Mouse (Mus musculus): ENCODE data around the gene Gli1. TPM values are rescaled to one million over a fixed set of nuclear protein-coding genes. Genes with fewer than 3 reads are reported as not detected.
A peak's percentile ranks its signal among the peaks of the same experiment; 100 is the strongest.

Gene Gli1
- total RNA-seq (2014; rRNA removed) (4.2 and 6.9 TPM in 2 replicates), polyA plus RNA-seq (2015; fragmentation: Nextera tagmentation; extraction: Ambion mirVana) (1.0 and 1.1 TPM in 2 replicates)

GRCm38 (mm10) chr10:127341891-127342639, at the start of gene Gli1:
Gli1 (minus strand) TSS chr10:127341974.
- H3K9ac ChIP-seq (replicated peaks; ENCODE audit: low read length, poor library complexity, severe bottlenecking): peak within 1 kb of the TSS; percentile 29; the same call in 1 of the 2 replicates
- no peaks in the 10 kb centered on the region for H3K36me3 ChIP-seq (ENCODE audit: insufficient read depth, low read length)
- peak within 1 kb of the TSS; percentile 29 for H3K4me3 ChIP-seq (ENCODE audit: low read depth, low read length)
- TF ChIP-seq CTCF (IDR thresholded peaks at IDR 0.05): peak; percentile 90
- H3K4me2 ChIP-seq (ENCODE audit: low read depth, low read length, poor library complexity, severe bottlenecking): peak within 1 kb of the TSS; percentile 52
- DNase-seq (ENCODE audit: low spot score) (peak; percentile 86), ATAC-seq (ENCODE audit: low FRiP score) (peak; percentile 48)
- H3K9me3 ChIP-seq (ENCODE audit: low read length): no peaks in the 10 kb centered on the region
- no peak within 1 kb of the TSS for H3K27ac ChIP-seq (ENCODE audit: low read depth, low read length)
- under 1% methylated on average over 28 of the region's 29 CpGs for WGBS
- H3K27me3 ChIP-seq (ENCODE audit: insufficient read depth, low read length): peaks cover 30% of the 10 kb centered on the region
- H3K4me1 ChIP-seq (ENCODE audit: insufficient read depth, low read length): peaks cover 11% of the 10 kb centered on the region

GRCm38 (mm10) chr10:127381743-127382134, 40.0 kb upstream of the Gli1 start:
- Histone ChIP-seq H3K4me2 (ENCODE audit: low read depth, low read length, poor library complexity, severe bottlenecking) (peak overlapping the region; percentile 76), H3K4me3 (ENCODE audit: low read depth, low read length) (peak overlapping the region; percentile 64), H3K36me3 (ENCODE audit: insufficient read depth, low read length) (no peaks in the 10 kb centered on the region), H3K27me3 (ENCODE audit: insufficient read depth, low read length) (no peaks in the 10 kb centered on the region), H3K9ac (replicated peaks; ENCODE audit: low read length, poor library complexity, severe bottlenecking) (no peak overlapping the region), H3K9me3 (ENCODE audit: low read length) (no peaks in the 10 kb centered on the region), H3K27ac (ENCODE audit: low read depth, low read length) (no peak overlapping the region), H3K4me1 (ENCODE audit: insufficient read depth, low read length) (no peaks in the 10 kb centered on the region)
- TF ChIP-seq CTCF (IDR thresholded peaks at IDR 0.05): no peak
- no peak for ATAC-seq (ENCODE audit: low FRiP score)
- 46% methylated on average over 2 of the region's 2 CpGs for WGBS
- DNase-seq (ENCODE audit: low spot score): no peak

GRCm38 (mm10) chr10:127380767-127381742, 39.3 kb upstream of the Gli1 start:
- Histone ChIP-seq H3K4me2 (ENCODE audit: low read depth, low read length, poor library complexity, severe bottlenecking) (peak overlapping the region; percentile 76), H3K9ac (replicated peaks; ENCODE audit: low read length, poor library complexity, severe bottlenecking) (peak overlapping the region; percentile 98), H3K4me3 (ENCODE audit: low read depth, low read length) (peak overlapping the region; percentile 64), H3K9me3 (ENCODE audit: low read length) (no peaks in the 10 kb centered on the region), H3K27me3 (ENCODE audit: insufficient read depth, low read length) (no peaks in the 10 kb centered on the region), H3K4me1 (ENCODE audit: insufficient read depth, low read length) (no peaks in the 10 kb centered on the region), H3K27ac (ENCODE audit: low read depth, low read length) (peak overlapping the region; percentile 96), H3K36me3 (ENCODE audit: insufficient read depth, low read length) (no peaks in the 10 kb centered on the region)
- ATAC-seq (ENCODE audit: low FRiP score) (peak; percentile 85), DNase-seq (ENCODE audit: low spot score) (peak; percentile 58)
- no peak for TF ChIP-seq CTCF (IDR thresholded peaks at IDR 0.05)
- WGBS: 1% methylated on average over 43 of the region's 79 CpGs

DNA sequence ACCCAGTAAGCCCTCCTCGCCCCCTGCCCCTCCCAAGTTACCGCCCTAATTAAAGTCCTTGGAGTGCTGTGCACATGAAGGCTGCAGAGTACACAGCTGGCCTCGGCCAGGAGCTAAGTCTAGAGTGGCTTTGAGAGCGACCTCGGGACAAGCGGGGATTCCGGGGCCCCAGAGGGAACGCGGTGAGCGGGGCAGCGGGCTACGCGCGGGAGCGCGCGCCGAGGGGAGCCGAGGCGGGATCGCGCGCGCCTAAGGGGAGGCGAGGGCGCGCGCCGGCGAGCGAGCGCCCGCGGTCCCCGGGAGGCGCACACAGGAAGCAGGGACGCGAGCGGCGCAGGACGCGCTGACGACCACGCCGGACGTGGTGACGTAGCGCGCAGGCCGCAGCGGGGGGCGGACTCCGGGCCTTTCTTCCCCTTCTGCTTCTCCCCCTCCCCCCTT, 38.5 kb upstream of the Gli1 start, which contains the start of gene R3hdm2:
R3hdm2 (plus strand) TSS at position 77 of the 441 bp plus-strand sequence.
- Histone ChIP-seq H3K27me3 (ENCODE audit: insufficient read depth, low read length) (no peaks in the 10 kb centered on the region), H3K27ac (ENCODE audit: low read depth, low read length) (peak within 1 kb of the TSS; percentile 96), H3K36me3 (ENCODE audit: insufficient read depth, low read length) (no peaks in the 10 kb centered on the region), H3K4me1 (ENCODE audit: insufficient read depth, low read length) (no peaks in the 10 kb centered on the region), H3K9me3 (ENCODE audit: low read length) (no peaks in the 10 kb centered on the region), H3K4me2 (ENCODE audit: low read depth, low read length, poor library complexity, severe bottlenecking) (peak within 1 kb of the TSS; percentile 76), H3K4me3 (ENCODE audit: low read depth, low read length) (peak within 1 kb of the TSS; percentile 64), H3K9ac (replicated peaks; ENCODE audit: low read length, poor library complexity, severe bottlenecking) (peak within 1 kb of the TSS; percentile 98)
- peak; percentile 97 for ATAC-seq (ENCODE audit: low FRiP score)
- TF ChIP-seq CTCF (IDR thresholded peaks at IDR 0.05): no peak
- peak; percentile 96 for DNase-seq (ENCODE audit: low spot score)
- WGBS: under 1% methylated on average over 33 of the region's 53 CpGs

DNA sequence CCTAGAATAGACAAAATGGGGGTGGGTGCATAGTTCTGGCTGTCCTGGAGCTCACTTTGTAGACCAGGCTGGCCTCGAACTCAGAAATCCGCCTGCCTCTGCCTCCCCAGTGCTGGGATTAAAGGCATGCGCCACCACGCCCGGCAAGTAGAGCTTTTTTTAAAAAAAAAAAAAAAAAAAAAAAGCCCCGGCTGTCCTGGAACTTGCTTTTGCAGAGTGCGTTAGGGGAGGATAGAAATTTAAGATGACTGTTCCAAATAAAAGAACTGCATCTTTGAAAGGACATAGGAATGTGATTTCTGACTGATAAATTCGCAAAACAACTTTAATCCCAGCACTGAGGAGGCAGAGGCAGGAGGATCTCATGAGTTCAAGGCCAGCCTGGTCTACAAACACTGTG, 37.9 kb upstream of the Gli1 start:
- no peaks in the 10 kb centered on the region for H3K27me3 ChIP-seq (ENCODE audit: insufficient read depth, low read length)
- 85% methylated on average over 8 of the region's 8 CpGs for WGBS
- no peak; the same call in 1 of the 2 replicates for ATAC-seq (ENCODE audit: low FRiP score)
- H3K27ac ChIP-seq (ENCODE audit: low read depth, low read length): peak overlapping the region; percentile 96; the same call in 1 of the 2 replicates
- H3K4me3 ChIP-seq (ENCODE audit: low read depth, low read length): peak overlapping the region; percentile 64
- no peaks in the 10 kb centered on the region for H3K9me3 ChIP-seq (ENCODE audit: low read length)
- TF ChIP-seq CTCF (IDR thresholded peaks at IDR 0.05): no peak
- H3K4me1 ChIP-seq (ENCODE audit: insufficient read depth, low read length): no peaks in the 10 kb centered on the region
- no peaks in the 10 kb centered on the region for H3K36me3 ChIP-seq (ENCODE audit: insufficient read depth, low read length)
- peak overlapping the region; percentile 98; the same call in 1 of the 2 replicates for H3K9ac ChIP-seq (replicated peaks; ENCODE audit: low read length, poor library complexity, severe bottlenecking)
- H3K4me2 ChIP-seq (ENCODE audit: low read depth, low read length, poor library complexity, severe bottlenecking): peak overlapping the region; percentile 76
- DNase-seq (ENCODE audit: low spot score): no peak

Measured in midbrain, postnatal 0 days (tissue).